Mouse (Mus musculus) embryonic fibroblast, embryonic 13.5 days (primary cell): Measurements from ENCODE around the gene Ubqln1.

ENCODE experiments used
- CTCF ChIP-seq: IDR thresholded peaks from 2 replicates; pipeline ENCODE4 v1.5.1; 2011; ENCODE audit warnings: mild to moderate bottlenecking, control low read depth, low read length, moderate library complexity, borderline replicate concordance; ENCODE audit not compliant: insufficient read depth
- POLR2A ChIP-seq: IDR thresholded peaks from 2 replicates; pipeline ENCODE4 v1.6.1; 2011; ENCODE audit warnings: low read depth, mild to moderate bottlenecking, control low read depth, low read length, moderate library complexity

- TF ChIP-seq CTCF (no peak), POLR2A (no peak)
Measured at GRCm38 (mm10) chr13:58214346-58215252, 854 bp downstream of the Ubqln1 start.
